Mouse (Mus musculus): ENCODE measurements at regions not wholly inside any gene's neighbourhood (a gene's known extent, or its start where the extent isn't known, plus 50 kb on each side); places are given as distances from the start of the nearest gene placed in this dataset.

GRCm38 (mm10) chr13:46222031-46222430 is 51.5 kb upstream of the Stmnd1 start:
- DNase-seq = no peak

- DNase-seq = no peak
These were observed 55.3 kb upstream of the Stmnd1 start for GRCm38 (mm10) chr13:46218101-46218701.

DNA sequence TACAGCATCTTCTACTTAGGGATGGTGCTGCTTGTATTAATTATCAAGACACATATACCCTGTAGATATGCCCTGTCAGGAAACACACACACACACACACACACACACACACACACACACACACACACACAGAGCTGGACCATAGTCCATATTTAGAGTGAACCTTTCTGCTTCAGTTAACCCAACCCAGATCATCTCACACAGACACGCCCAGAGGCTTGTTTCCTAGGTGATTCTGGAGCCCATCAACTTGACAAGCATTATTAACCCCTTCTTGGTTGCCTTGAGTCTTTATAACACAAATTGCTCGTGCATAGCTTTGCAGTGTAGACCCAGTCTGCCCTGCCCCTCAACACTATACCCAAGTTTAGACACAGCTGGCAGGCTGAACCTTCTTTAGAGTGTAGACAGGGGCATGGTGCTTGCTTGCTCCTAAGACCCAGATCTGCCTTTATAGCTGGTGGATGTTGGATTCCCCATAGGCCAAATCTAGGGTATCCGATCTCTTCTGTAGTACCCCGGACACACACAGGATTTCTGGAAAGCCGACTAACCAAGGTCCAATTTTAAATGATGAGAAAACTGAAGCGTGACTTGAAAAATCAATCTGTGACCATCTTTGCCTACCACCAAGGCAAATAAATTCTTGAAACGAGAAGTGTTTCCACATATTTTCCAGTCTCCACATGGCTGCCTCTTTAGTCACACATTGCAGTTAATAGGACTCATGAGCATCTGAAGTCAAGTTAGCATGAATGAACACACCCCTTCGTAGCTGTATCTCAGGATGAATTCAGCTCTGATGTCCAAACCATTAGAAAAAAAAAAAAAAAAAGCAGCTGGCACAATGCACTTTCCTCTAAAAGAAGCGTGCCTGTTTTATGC is 56.3 kb upstream of the Stmnd1 start:
- no peak for DNase-seq

DNA sequence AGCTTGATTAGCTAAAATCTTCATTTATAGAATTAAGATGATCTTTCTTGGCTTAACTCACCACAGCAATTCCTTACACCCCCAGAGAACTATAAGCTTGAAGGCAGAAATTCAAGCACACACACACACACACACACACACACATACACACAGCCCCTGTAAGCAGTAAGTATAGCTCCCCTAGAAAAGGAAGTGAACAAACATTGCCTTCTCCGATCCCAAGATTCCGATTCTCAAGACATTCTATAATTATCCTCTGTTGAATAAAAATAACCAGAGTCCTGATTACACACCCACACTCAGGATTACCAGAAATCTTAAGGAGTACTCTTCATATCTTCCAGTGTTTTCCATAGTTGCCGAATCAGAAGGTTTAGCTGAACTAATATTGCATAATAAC is 70.0 kb upstream of the Stmnd1 start:
- no peak for DNase-seq

- DNase-seq = no peak
These were observed 70.9 kb upstream of the Stmnd1 start for GRCm38 (mm10) chr13:46202586-46202985.

DNA sequence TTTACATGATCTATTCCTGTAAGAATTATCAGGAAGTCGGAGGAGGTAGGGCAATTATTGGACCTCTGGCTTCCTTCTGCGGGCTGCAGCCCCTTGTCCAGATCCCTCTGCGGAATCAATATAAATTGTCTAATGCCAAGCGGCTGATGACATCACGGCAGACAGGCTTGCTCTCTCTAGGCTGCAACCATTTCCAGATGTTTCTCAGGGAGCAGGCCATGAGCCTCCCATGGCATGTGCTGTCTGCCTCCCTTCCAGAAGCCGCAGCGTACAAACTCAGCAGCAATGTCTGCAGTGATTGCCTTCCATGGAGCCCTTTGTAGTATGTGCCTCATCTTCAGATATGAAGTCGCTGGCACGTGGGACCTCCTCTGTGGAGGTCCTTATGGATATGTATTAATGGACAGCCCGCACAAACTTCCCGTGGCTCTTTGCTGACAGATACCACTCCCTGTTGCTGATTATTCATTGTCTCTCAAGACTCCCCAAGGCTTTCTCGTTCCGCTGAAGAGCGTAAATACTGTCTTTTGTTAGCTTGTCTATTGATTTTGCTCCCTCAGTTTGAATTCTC is 72.4 kb upstream of the Stmnd1 start:
- no peak for DNase-seq

DNA sequence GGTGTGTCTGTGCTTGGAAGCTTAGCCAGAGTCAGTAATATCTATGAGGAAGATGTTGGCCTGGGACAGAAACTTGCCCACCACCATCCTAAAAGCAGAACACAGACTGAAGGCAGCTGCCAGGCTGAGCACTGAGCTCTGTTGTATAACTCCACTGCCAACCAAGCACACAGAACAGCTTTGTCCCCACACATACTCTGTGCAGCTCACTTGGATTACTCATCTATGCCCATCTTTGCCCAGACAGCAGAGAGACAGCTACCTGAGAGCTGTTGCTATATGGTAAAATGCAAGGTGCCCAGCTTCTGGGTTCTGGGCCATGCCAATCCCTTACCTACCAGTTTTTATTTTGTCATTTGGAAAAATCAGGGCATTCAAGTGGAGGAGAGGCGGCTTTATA is 80.4 kb upstream of the Stmnd1 start:
- no peak for DNase-seq

DNA sequence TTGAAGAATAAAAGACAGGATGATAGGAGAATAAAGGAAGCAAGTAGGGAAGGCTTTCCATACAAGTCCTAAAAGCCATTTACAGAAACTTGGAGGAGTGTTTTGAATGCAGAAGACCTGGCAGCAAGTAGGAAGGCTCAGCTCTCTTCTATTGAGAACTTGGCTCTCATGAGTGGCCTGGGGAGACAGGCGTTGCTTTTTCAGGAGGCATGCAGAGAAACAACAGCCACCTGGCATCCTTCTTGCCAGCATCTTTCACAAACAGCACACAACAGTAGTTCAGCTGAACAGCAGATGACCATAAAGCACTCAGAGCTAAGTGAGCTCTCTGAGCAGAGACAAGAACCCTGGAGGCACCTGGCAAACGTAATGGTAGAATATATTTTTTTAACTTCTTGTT is 83.8 kb upstream of the Stmnd1 start:
- no peak for DNase-seq

GRCm38 (mm10) chr13:46182851-46183250 is 90.7 kb upstream of the Stmnd1 start:
- DNase-seq = no peak

GRCm38 (mm10) chr13:46180606-46181133 is 92.9 kb upstream of the Stmnd1 start:
- no peak for DNase-seq

- DNase-seq = no peak
These were observed 93.6 kb upstream of the Stmnd1 start for GRCm38 (mm10) chr13:46179916-46180315.

GRCm38 (mm10) chr13:46173103-46173502 is 100.4 kb upstream of the Stmnd1 start:
- no peak for DNase-seq

DNA sequence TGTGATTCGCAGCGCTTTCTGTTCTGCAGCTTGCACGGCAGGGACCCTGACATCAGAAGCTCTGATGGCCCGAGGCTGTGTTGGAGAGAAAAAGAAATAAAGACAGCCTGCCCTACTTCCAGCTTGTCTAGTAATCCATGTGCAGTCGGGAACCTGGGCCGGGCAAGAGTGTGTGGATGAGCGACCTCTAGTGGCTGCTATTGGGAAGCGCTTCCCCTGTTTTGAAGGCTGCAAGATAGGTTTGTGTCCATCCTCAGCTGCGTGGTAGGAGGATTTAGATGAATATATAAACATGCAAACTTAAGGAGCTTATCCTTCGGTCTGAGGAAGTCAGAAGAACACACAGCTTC is 111.5 kb upstream of the Stmnd1 start:
- peak; percentile 58 for DNase-seq

- no peak for DNase-seq
These were observed 112.1 kb upstream of the Stmnd1 start for GRCm38 (mm10) chr13:46161261-46162024.

GRCm38 (mm10) chr13:46159354-46159753 is 114.2 kb upstream of the Stmnd1 start:
- no peak for DNase-seq

DNA sequence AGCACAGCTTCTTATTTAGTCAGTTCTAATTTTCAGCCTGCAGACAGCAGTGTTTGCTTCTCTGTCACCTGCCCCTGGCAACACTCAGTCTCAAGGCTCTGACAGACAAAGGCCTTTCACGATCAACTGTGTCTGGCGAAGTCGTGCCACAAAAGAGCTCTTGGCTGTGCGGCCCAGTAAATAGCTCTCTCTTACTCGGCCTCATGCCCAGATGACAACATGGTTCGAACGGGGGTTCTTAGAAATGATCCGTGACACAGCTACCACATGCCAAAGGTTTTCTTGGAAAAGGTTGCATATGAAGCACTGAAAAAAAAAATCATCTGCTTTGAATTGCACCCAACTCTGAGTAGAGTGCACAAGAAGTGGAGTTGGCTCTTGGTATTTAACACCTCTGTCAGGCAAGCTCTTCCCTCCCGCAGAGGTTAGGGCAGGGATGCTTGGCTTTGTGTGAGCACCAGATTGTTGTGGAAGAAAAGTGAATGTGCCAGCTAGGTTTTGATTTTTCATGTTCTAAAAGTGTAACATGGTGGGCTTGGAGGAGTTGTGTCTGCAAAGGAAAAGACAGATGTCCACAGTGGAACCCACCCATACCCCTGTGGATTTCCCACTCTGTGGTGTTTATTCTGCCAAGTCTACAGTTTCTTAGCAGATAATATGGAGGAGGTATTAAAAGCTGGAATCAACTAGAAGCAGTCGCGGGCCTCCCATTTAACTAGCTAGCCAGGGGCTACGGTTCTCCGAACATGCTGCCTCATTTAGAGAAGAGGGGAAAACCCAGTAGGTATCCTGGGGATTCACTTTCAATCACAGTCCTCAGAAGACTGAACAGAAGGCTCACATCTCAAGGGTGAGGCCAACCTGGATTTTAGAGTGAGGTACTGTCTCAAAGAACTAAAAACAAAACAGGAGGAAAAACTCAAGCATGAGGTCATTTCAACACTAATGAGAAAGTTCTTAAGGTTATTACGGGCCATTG is 120.0 kb upstream of the Stmnd1 start:
- no peak for DNase-seq

- DNase-seq = no peak
These were observed 133.5 kb upstream of the Stmnd1 start for GRCm38 (mm10) chr13:46140006-46140405.

DNA sequence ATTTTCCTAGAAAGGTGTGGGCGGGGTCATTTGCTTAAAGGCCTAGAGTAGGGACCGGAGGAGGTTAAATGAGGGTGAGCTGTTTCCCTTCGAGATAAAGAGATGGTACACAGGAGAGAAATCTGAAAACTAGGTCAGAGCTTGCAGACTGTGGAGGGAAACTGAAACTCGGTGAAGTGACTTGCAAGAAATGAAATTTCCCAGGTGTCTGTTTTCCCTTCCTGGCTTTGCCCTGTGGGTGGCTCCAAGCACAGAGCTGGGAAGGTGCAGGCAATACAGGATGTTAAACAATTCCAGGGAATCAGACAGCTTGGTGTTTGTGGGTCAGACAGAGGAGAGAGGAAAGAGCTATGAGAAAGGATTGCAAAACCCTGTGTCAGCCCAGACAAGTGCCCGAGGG is 134.3 kb upstream of the Stmnd1 start:
- DNase-seq = no peak

GRCm38 (mm10) chr13:46135411-46135810 is 138.1 kb upstream of the Stmnd1 start:
- DNase-seq = no peak

GRCm38 (mm10) chr13:46129236-46129855 is 144.2 kb upstream of the Stmnd1 start:
- no peak for DNase-seq

GRCm38 (mm10) chr13:46123446-46123845 is 150.1 kb upstream of the Stmnd1 start:
- no peak for DNase-seq

- no peak for DNase-seq
These were observed 151.8 kb upstream of the Atxn1 start for GRCm38 (mm10) chr13:46116576-46116975.
